Mouse (Mus musculus): ENCODE results near the gene Vmn2r38. TPM values are rescaled to one million over a fixed set of nuclear protein-coding genes. Genes with fewer than 3 reads are reported as not detected.
"Not testable (repeated sequence)": the region's sequence is repeated elsewhere in the genome, so short reads cannot be mapped to it uniquely, and the experiment has no call there.

The Vmn2r38 gene
- not detected in 2 replicates for polyA plus RNA-seq (2012; ENCODE audit: insufficient read depth, insufficient read length, missing spikeins)

DNA sequence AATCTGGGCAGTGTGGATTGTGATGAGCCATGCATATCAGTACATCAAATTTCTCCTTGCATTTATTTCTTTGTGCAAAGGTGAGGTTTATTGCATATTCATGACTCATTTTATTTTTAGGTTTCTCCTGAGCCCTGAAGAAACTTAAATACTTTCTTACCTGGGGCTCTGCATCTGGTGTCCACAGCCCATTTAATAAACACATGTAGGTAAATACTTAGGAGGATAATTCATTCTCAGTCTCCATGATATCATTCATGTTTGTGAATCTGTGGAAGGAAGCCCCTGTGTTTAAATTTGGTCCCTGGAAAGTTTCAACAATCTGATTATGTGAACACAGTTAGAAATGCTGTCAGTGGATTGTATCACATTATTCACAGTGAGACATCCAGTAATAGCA lies at the start of gene Vmn2r38:
TSS of gene Vmn2r38 (minus strand) at position 101 of the 400 bp plus-strand sequence.
- H3K4me3 ChIP-seq (ENCODE audit: insufficient read depth, low read length); H3K27ac ChIP-seq (ENCODE audit: insufficient read depth, low read depth, low read length): not testable (repeated sequence)

DNA sequence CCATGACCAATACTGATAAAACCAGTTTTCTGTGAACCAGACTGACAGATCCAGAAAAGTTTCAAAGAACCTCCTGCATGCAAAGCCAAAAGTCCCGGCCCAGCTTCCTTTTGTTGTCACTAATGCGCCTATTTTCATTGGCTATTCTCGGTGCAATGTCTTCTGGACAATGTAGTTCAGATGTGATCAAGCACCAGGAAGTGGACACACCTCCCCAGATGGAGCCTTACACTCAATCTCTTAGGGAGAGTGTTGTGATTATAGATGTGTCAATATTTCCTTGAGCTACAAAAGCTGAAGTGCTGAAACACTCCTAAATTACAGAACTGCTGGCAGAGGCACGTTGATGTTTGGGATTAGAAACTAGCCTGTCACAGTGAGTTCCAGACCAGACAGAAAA lies 32.3 kb downstream of the Vmn2r38 start:
- not testable (repeated sequence) for H3K4me1 ChIP-seq (ENCODE audit: control insufficient read depth, insufficient read depth, low read length); H3K27ac ChIP-seq (ENCODE audit: insufficient read depth, low read depth, low read length); H3K4me3 ChIP-seq (ENCODE audit: insufficient read depth, low read length)

More for the DNA sequence above, at the start of gene Vmn2r38:
- not testable (repeated sequence) for H3K4me1 ChIP-seq (ENCODE audit: control insufficient read depth, insufficient read depth, low read length)

DNA sequence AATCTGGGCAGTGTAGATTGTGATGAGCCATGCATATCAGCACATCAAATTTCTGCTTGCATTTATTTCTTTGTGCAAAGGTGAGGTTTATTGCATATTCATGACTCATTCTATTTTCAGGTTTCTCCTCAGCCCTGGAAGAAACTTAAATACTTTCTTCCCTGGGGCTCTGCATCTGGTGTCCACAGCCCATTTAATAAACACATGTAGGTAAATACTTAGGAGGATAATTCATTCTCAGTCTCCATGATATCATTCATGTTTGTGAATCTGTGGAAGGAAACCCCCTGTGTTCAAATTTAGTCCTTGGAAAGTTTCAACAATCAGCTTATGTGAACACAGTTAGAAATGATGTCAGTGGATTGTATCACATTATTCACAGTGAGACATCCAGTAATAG lies 67.0 kb downstream of the Vmn2r38 start, which contains the start of gene Vmn2r39:
TSS of gene Vmn2r39 (minus strand) at position 101 of the 400 bp plus-strand sequence.
- not testable (repeated sequence) for H3K4me1 ChIP-seq (ENCODE audit: control insufficient read depth, insufficient read depth, low read length); H3K27ac ChIP-seq (ENCODE audit: insufficient read depth, low read depth, low read length); H3K4me3 ChIP-seq (ENCODE audit: insufficient read depth, low read length)

Other genes with a start within 250 kb of the Vmn2r38 start
- gene Vmn2r40, start 166.4 kb downstream of the Vmn2r38 start, polyA plus RNA-seq (2012; ENCODE audit: insufficient read depth, insufficient read length, missing spikeins) = 0.44 TPM in 1 of 2 replicates, not detected in the other
- not detected in 2 replicates for gene Vmn2r39, start 67.1 kb downstream of the Vmn2r38 start, polyA plus RNA-seq (2012; ENCODE audit: insufficient read depth, insufficient read length, missing spikeins)
- not detected in 2 replicates for gene Vmn2r37, start 125.8 kb upstream of the Vmn2r38 start, polyA plus RNA-seq (2012; ENCODE audit: insufficient read depth, insufficient read length, missing spikeins)

Data from bone marrow macrophage, adult 2 months (primary cell).